Mouse (Mus musculus): ENCODE results near the gene Hyou1. TPM values are rescaled to one million over a fixed set of nuclear protein-coding genes. Genes with fewer than 3 reads are reported as not detected.
"Not testable (repeated sequence)": the region's sequence is repeated elsewhere in the genome, so short reads cannot be mapped to it uniquely, and the experiment has no call there.

The Hyou1 gene
- polyA plus RNA-seq, 2 experiments from 2014 or later = 13.6 to 18.3 TPM

- ATAC-seq = peak; percentile 96
Measured at GRCm38 (mm10) chr9:44406906-44407751, 27.8 kb downstream of the Hyou1 start, which contains the start of the genes Rps25 and Trappc4. Gene Rps25, plus strand, starts transcription at chr9:44407139. Gene Trappc4, minus strand, starts transcription at chr9:44407600.

DNA sequence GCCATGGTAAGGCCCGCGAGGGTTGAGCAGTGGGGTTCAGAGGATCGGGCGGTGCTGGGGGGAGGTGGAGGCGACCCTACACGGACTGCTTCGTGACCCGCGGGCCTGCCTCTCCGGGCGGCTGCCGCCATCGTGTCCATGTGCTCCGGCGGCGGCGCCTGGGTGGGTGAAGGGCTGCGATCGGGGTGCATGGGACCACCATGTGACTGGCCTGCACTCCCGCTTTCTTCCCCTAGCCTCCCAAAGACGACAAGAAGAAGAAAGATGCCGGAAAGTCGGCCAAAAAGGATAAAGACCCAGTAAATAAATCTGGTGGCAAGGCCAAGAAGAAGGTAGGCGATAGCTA is 28.4 kb downstream of the Hyou1 start:
- ATAC-seq = no peak

GRCm38 (mm10) chr9:44408693-44409092 is 29.4 kb downstream of the Hyou1 start:
- not testable (repeated sequence) for ATAC-seq

GRCm38 (mm10) chr9:44410647-44411336 is 31.5 kb downstream of the Hyou1 start:
- ATAC-seq = no peak

GRCm38 (mm10) chr9:44411601-44412130 is 32.4 kb downstream of the Hyou1 start:
- no peak for ATAC-seq

DNA sequence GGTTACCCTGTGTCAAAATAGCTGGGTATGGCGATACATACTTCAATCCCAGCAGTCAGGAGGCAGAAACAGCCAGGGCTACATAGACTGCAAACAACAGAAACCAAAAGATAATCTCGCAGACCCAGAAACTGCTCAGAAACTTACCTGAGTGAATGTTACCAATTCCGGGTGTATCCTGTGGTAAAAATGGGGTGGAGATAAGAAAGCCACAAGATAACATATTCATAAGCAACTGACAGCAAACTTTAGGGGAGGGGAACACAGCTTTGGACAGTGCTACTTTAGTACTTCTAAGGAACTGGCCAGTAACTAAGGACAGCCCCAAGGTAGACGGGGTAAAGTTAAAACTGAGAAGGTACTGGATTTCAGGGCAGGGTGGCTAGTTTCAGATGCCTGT is 33.0 kb downstream of the Hyou1 start:
- ATAC-seq = no peak

- ATAC-seq = no peak
Measured at GRCm38 (mm10) chr9:44412781-44413180, 33.5 kb downstream of the Hyou1 start.

DNA sequence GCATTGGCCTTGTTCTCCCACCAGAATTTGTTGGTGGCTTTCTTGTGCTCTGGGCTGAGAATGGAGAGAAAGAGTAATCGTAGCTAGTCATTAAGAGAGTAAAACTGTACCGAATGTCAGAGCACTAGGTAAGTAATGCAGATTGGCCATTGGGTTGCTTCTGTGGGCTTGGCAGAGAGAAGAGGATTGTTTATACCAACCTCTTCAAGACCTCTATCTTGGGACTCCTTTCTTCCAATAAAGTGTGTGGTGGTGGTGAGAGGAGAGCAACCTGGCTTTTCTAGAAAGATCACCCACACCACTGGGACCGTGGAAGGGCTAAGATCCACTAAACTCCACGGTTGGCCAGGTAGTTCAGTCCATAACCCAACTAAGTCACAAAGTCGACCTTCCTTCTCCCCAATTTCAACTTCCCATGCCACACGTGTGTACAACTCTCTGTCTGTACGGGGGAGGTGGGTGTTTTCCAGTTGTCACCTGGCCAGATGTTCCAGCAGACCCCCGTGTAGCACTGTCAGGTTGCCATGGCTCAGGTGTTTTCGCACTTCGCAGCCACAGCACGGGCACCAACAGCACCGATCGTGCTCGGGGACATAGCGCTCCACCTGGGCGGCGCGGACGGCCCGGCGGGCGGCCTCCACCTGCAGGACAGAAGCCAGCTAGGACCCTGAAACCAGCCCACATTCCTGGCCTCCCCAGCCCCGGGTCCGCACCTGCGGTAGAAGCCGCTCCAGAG is 38.0 kb downstream of the Hyou1 start:
- peak; percentile 32 for ATAC-seq

GRCm38 (mm10) chr9:44417892-44418363 is 38.6 kb downstream of the Hyou1 start:
- peak; percentile 93 for ATAC-seq

DNA sequence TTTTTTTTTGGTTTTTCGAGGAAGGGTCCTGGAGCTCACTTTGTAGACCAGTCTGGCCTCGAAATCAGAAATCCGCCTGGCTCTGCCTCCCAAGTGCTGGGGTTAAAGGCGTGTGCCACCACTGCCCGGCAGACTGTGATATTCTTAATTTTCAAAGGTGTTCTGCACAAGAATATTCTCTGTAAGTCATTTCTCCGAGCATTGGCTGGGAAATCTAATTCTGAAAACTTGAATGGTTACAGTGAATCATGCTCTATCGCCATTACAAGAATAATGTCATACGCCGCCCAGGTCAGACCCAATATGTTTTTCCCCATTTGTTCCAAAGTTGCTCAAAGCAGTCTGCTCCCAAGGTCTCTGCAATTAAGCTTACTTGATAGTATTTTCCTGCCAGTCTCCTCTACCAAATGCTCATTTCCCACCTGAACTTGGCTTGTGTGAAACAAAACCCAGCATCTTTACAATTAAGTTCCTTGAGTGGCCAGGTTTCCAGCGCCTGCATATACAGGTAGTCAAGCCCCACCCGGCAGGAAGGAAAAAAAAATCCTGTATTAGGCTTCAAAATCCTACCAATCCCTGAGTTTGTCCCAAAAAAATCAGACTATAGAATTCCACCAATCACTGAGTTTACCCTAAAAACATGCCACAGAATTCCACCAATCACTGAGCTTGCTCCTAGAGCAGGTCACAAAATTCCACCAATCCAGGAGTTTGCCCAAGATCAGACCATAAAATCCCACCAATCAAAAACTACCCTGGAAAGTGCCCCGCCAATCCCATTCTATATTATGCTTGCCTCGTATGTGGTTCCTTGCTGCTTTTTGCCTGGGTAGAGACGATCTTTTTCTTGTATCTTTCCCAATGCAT is 39.5 kb downstream of the Hyou1 start, which contains the start of gene Ccdc84:
Ccdc84 (minus strand) TSS at position 51 of the 867 bp plus-strand sequence.
- no peak for ATAC-seq

DNA sequence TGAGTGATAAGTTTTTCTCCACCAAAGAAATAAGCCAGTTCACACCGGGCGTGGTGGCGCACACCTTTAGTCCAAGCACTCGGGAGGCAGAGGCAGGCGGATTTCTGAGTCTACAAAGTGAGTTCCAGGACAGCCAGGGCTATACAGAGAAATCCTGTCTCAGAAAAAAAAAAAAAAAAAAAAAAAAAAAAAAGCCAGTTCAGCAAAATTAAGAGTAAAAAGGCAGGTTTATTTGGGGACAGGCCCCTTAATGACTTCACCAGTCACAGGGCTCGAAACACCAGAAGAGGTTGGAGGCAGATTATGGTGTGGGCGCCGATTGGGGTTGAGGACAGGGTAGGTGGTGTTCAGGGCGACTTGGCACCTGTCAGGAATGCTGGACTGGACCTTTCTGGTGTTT is 40.4 kb downstream of the Hyou1 start:
- ATAC-seq = not testable (repeated sequence)

- ATAC-seq = no peak
Measured at GRCm38 (mm10) chr9:44420280-44420898, 41.1 kb downstream of the Hyou1 start.

GRCm38 (mm10) chr9:44423576-44423975 is 44.3 kb downstream of the Hyou1 start:
- no peak for ATAC-seq

- ATAC-seq = no peak
Measured at GRCm38 (mm10) chr9:44432577-44433185, 53.4 kb downstream of the Hyou1 start.

- ATAC-seq = no peak
Measured at GRCm38 (mm10) chr9:44435747-44436146, 56.5 kb downstream of the Hyou1 start.

- ATAC-seq = no peak
Measured at GRCm38 (mm10) chr9:44440961-44441360, 61.7 kb downstream of the Hyou1 start, which contains the start of gene Foxr1. Gene Foxr1, minus strand, starts transcription at chr9:44441136.
